Mouse (Mus musculus): ENCODE results near the gene Ppm1n.

DNA sequence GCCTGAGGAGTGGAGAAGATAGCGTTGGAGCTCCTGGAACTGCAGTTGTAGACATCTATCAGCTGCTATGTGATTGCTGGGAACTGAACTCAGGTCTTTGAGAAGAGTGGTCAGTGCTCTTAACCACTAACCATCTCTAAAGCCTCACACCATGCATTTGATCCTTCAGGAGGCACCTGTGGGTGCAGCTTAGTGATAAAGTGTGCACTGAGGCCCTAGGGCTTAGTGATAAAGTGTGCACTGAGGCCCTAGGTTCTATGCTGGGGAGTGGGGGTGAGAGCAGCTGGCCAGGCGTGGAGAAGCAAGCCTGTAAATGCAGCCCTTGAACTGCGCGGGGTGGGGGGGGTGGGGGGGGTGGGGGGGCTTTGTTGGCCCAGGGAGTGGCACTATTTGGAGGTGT is 39.9 kb downstream of the Ppm1n start:
- TF ChIP-seq CTCF (IDR thresholded peaks at IDR 0.05), result no peak
- TF ChIP-seq EP300 (IDR thresholded peaks at IDR 0.05), result no peak
